8 mouse cellular contexts compared by ENCODE assay signal in genomic region chr7:81212697-81213346, GRCm38 (mm10). TPM values are rescaled to one million over a fixed set of nuclear protein-coding genes. Genes with fewer than 3 reads are reported as not detected.
DNase-seq lines count a peak whose midpoint lies in the region; ATAC-seq and TF ChIP-seq lines count a peak whose summit lies in the region.

No protein-coding gene starts in this region.

- H3K9ac ChIP-seq in neural tube, embryonic 14.5 days (replicated peaks; ENCODE audit: low read depth, low read length): no peak overlapping the region; the same call in none of the 2 replicates

- DNase-seq in cerebellum, adult 2 months: peak; percentile 53
- peak; percentile 70 to 81 for DNase-seq in layer of hippocampus, adult 8-10 months (ENCODE audit: low spot score in 2 of 2)
- peak; percentile 97 for DNase-seq in lung, adult 2 months
- peak; percentile 48 for DNase-seq in telencephalon, adult 2 months (ENCODE audit: low read depth, low spot score)

- TF ChIP-seq POLR2A in cerebellum, adult 2 months (IDR thresholded peaks at IDR 0.05; ENCODE audit: borderline replicate concordance, insufficient read depth, low read length): no peak
- TF ChIP-seq POLR2A in lung, adult 2 months (IDR thresholded peaks at IDR 0.05; ENCODE audit: borderline replicate concordance, extremely low read depth, low read depth, low read length): peak; percentile 62; the same call in 1 of the 2 replicates

- H3K4me3 ChIP-seq in E14TG2a.4 (replicated peaks; ENCODE audit: low read length): peak overlapping the region; percentile 82
- peak overlapping the region; percentile 34 for H3K4me3 ChIP-seq in cerebellum, adult 2 months (replicated peaks; ENCODE audit: insufficient read depth, low read depth, low read length)
- H3K4me3 ChIP-seq in lung, adult 2 months (replicated peaks; ENCODE audit: extremely low read depth, low read depth, low read length): peak overlapping the region; percentile 80
- peak overlapping the region; percentile 40 for H3K4me3 ChIP-seq in neural tube, embryonic 14.5 days (ENCODE audit: low read depth, low read length)

- H3K4me1 ChIP-seq in E14TG2a.4 (replicated peaks; ENCODE audit: low read depth, low read length): peaks cover 55% of the 10 kb centered on the region
- H3K4me1 ChIP-seq in cerebellum, adult 2 months (ENCODE audit: control insufficient read depth, insufficient read depth, low read length): no peaks in the 10 kb centered on the region
- peaks cover 11% of the 10 kb centered on the region for H3K4me1 ChIP-seq in lung, adult 2 months (ENCODE audit: control insufficient read depth, insufficient read depth, low read length)
- no peaks in the 10 kb centered on the region for H3K4me1 ChIP-seq in neural tube, embryonic 14.5 days (ENCODE audit: control insufficient read depth, insufficient read depth, low read length)

- H3K36me3 ChIP-seq in E14TG2a.4 (ENCODE audit: insufficient read depth, low read length): no peaks in the 10 kb centered on the region
- H3K36me3 ChIP-seq in neural tube, embryonic 14.5 days (ENCODE audit: control insufficient read depth, insufficient read depth, low read length): no peaks in the 10 kb centered on the region

- WGBS in cerebellum, adult 2 months: 1% methylated on average over 57 of the region's 57 CpGs
- WGBS in lung, adult 2 months: under 1% methylated on average over 57 of the region's 57 CpGs
- WGBS in neural tube, embryonic 14.5 days: under 1% methylated on average over 57 of the region's 57 CpGs

- no peak for TF ChIP-seq CTCF in E14TG2a.4 (conservative IDR thresholded peaks at IDR 0.05; ENCODE audit: low read length)
- TF ChIP-seq CTCF in cerebellum, adult 2 months (IDR thresholded peaks at IDR 0.05; ENCODE audit: borderline replicate concordance, insufficient read depth, low read depth, low read length): no peak
- TF ChIP-seq CTCF in lung, adult 2 months (IDR thresholded peaks at IDR 0.05; ENCODE audit: insufficient read depth, low read length): no peak

- peak overlapping the region; percentile 43; the same call in 1 of the 2 replicates for H3K27ac ChIP-seq in cerebellum, adult 2 months (ENCODE audit: insufficient read depth, low read length)
- H3K27ac ChIP-seq in neural tube, embryonic 14.5 days (ENCODE audit: low read depth, low read length): no peak overlapping the region

- peak; percentile 66 for ATAC-seq in frontal cortex, adult (ENCODE audit: low TSS enrichment)
- ATAC-seq in hematopoietic stem cell, adult 5-6 weeks (replicated peaks in 1 of 2; ENCODE audit: insufficient read depth in 1 of 2, low FRiP score in 2 of 2, low TSS enrichment in 1 of 2, low read depth in 1 of 2, poor library complexity in 2 of 2, severe bottlenecking in 2 of 2): peak; percentile 72 to 82
- ATAC-seq in neural tube, embryonic 14.5 days (ENCODE audit: low read depth): peak; percentile 89

- H3K4me2 ChIP-seq in neural tube, embryonic 14.5 days (ENCODE audit: low read depth, low read length): peak overlapping the region; percentile 53

- H3K27me3 ChIP-seq in E14TG2a.4 (ENCODE audit: insufficient read depth, low read length): peaks cover 24% of the 10 kb centered on the region
- H3K27me3 ChIP-seq in cerebellum, adult 2 months (ENCODE audit: control insufficient read depth, insufficient read depth, low read length): peaks cover 7% of the 10 kb centered on the region; the same call in 1 of the 2 replicates
- H3K27me3 ChIP-seq in neural tube, embryonic 14.5 days (ENCODE audit: control insufficient read depth, insufficient read depth, low read length): peaks cover 36% of the 10 kb centered on the region

- H3K9me3 ChIP-seq in E14TG2a.4 (ENCODE audit: low read length): no peaks in the 10 kb centered on the region
- no peaks in the 10 kb centered on the region for H3K9me3 ChIP-seq in neural tube, embryonic 14.5 days (ENCODE audit: control insufficient read depth, low read length)

RNA-seq across cellular contexts. Expression of gene Pde8a, which starts 0.6 kb away (rescaled TPM):
- polyA plus RNA-seq in cerebellum, adult 2 months (2012; rRNA removed): 16.4 and 21.8 TPM in 2 replicates
- 3.8 and 7.7 TPM in 2 replicates for total RNA-seq in hematopoietic stem cell, adult 5-6 weeks (2017)
- total RNA-seq in layer of hippocampus, adult 8-10 months (2022): 10 to 100 TPM; 10.1 to 13.0 (median 11.6) TPM
- 11.1 and 14.4 TPM in 2 replicates for polyA plus RNA-seq in lung, adult 2 months (2012; rRNA removed)
- 1.8 and 3.3 TPM in 2 replicates for polyA plus RNA-seq in neural tube, embryonic 14.5 days (2014; fragmentation: Nextera tagmentation; extraction: Ambion mirVana)
